Mouse (Mus musculus): ENCODE measurements at regions not wholly inside any gene's neighbourhood (a gene's known extent, or its start where the extent isn't known, plus 50 kb on each side); places are given as distances from the start of the nearest gene placed in this dataset.

GRCm38 (mm10) chr1:194482001-194482716 is 135.9 kb upstream of the Plxna2 start:
- TF ChIP-seq POLR2A (IDR thresholded peaks at IDR 0.05; ENCODE audit: borderline replicate concordance, low read depth, low read length) (no peak), CTCF (IDR thresholded peaks at IDR 0.05; ENCODE audit: low read depth, low read length) (no peak)
